Mouse (Mus musculus): ENCODE data around the gene 4933405O20Rik. TPM values are rescaled to one million over a fixed set of nuclear protein-coding genes. Genes with fewer than 3 reads are reported as not detected.

Gene 4933405O20Rik
- total and polyA plus RNA-seq, 3 experiments: not detected

GRCm38 (mm10) chr7:50614101-50614500, 15.1 kb downstream of the 4933405O20Rik start:
- DNase-seq: no peak
- 62% methylated on average over 2 of the region's 2 CpGs for WGBS
- Histone ChIP-seq H3K27me3 (ENCODE audit: control insufficient read depth, insufficient read depth, low read length) (no peaks in the 10 kb centered on the region), H3K27ac (no peak overlapping the region), H3K36me3 (ENCODE audit: control insufficient read depth, insufficient read depth, low read length) (no peaks in the 10 kb centered on the region), H3K79me2 (replicated peaks; ENCODE audit: control insufficient read depth, insufficient read depth, low read length) (no peaks in the 10 kb centered on the region), H3K4me3 (no peak overlapping the region), H3K9ac (ENCODE audit: low read depth, low read length) (no peak overlapping the region), H3K4me1 (ENCODE audit: control insufficient read depth, insufficient read depth, low read length) (no peaks in the 10 kb centered on the region)
- no peak for TF ChIP-seq CTCF (IDR thresholded peaks at IDR 0.05)
- no peak for TF ChIP-seq POLR2A (IDR thresholded peaks at IDR 0.05; ENCODE audit: insufficient read depth, low read depth, low read length)
- TF ChIP-seq EP300 (IDR thresholded peaks at IDR 0.05; ENCODE audit: insufficient read depth, low read depth, low read length): no peak
- intact Hi-C loops (cut with DNase I): no loop called here

GRCm38 (mm10) chr7:50629186-50629585, 30.2 kb downstream of the 4933405O20Rik start:
- H3K27ac ChIP-seq: no peak overlapping the region
- no peak overlapping the region for H3K4me3 ChIP-seq
- no peaks in the 10 kb centered on the region for H3K79me2 ChIP-seq (replicated peaks; ENCODE audit: control insufficient read depth, insufficient read depth, low read length)
- H3K9ac ChIP-seq (ENCODE audit: low read depth, low read length): no peak overlapping the region
- DNase-seq: no peak
- H3K36me3 ChIP-seq (ENCODE audit: control insufficient read depth, insufficient read depth, low read length): no peaks in the 10 kb centered on the region
- intact Hi-C loops (cut with DNase I): no loop called here
- H3K27me3 ChIP-seq (ENCODE audit: control insufficient read depth, insufficient read depth, low read length): no peaks in the 10 kb centered on the region
- no peak for TF ChIP-seq EP300 (IDR thresholded peaks at IDR 0.05; ENCODE audit: insufficient read depth, low read depth, low read length)
- no peak for TF ChIP-seq POLR2A (IDR thresholded peaks at IDR 0.05; ENCODE audit: insufficient read depth, low read depth, low read length)
- no peak for TF ChIP-seq CTCF (IDR thresholded peaks at IDR 0.05)
- no peaks in the 10 kb centered on the region for H3K4me1 ChIP-seq (ENCODE audit: control insufficient read depth, insufficient read depth, low read length)
- 29% methylated on average over 3 of the region's 3 CpGs for WGBS

- 72% methylated on average over 2 of the region's 2 CpGs for WGBS
- Histone ChIP-seq H3K9ac (ENCODE audit: low read depth, low read length) (no peak overlapping the region), H3K4me3 (no peak overlapping the region), H3K4me1 (ENCODE audit: control insufficient read depth, insufficient read depth, low read length) (no peaks in the 10 kb centered on the region), H3K27me3 (ENCODE audit: control insufficient read depth, insufficient read depth, low read length) (no peaks in the 10 kb centered on the region), H3K27ac (no peak overlapping the region), H3K36me3 (ENCODE audit: control insufficient read depth, insufficient read depth, low read length) (no peaks in the 10 kb centered on the region), H3K79me2 (replicated peaks; ENCODE audit: control insufficient read depth, insufficient read depth, low read length) (no peaks in the 10 kb centered on the region)
- TF ChIP-seq EP300 (IDR thresholded peaks at IDR 0.05; ENCODE audit: insufficient read depth, low read depth, low read length) (no peak), POLR2A (IDR thresholded peaks at IDR 0.05; ENCODE audit: insufficient read depth, low read depth, low read length) (no peak)
- intact Hi-C loops (cut with DNase I): no loop called here
- DNase-seq: no peak
These were observed 34.2 kb downstream of the 4933405O20Rik start for GRCm38 (mm10) chr7:50633147-50633546.

Measured in heart, adult 2 months (tissue).